Mouse (Mus musculus) forebrain, embryonic 14.5 days (tissue): ENCODE data around the gene Lmntd1. TPM values are rescaled to one million over a fixed set of nuclear protein-coding genes. Genes with fewer than 3 reads are reported as not detected.

Experiments used
- ATAC-seq: fragments of 200-750 bp; cut with Nextera tagmentation; 2 replicates; pipeline ENCODE4 v1.8.0; 2017; ENCODE audit warnings: mild to moderate bottlenecking, moderate library complexity
- DNase-seq: peaks from one replicate; pipeline ENCODE4 v3.0.0-alpha.2; 2015; ENCODE audit warnings: low spot score
- H3K27ac ChIP-seq: fragments of 300-500 bp; sonication (generic); 2 replicates; pipeline ENCODE4 v1.5.1; 2014; ENCODE audit warnings: low read depth, mild to moderate bottlenecking, control low read depth, low read length, moderate library complexity
- H3K27me3 ChIP-seq: fragments of 300-500 bp; sonication (generic); replicated peaks from 2 replicates; pipeline ENCODE4 v1.6.1; 2014; ENCODE audit warnings: low read length, control low read depth, mixed read lengths; ENCODE audit not compliant: control insufficient read depth, insufficient read depth
- H3K36me3 ChIP-seq: fragments of 300-500 bp; sonication (generic); 2 replicates; pipeline ENCODE4 v1.6.1; 2014; ENCODE audit warnings: low read length, control low read depth; ENCODE audit not compliant: control insufficient read depth, insufficient read depth
- H3K4me1 ChIP-seq: fragments of 300-500 bp; sonication (generic); 2 replicates; pipeline ENCODE4 v1.6.1; 2014; ENCODE audit warnings: antibody characterized with exemption, low read length, control low read depth; ENCODE audit not compliant: control insufficient read depth, insufficient read depth
- H3K4me2 ChIP-seq: fragments of 300-500 bp; sonication (generic); 2 replicates; pipeline ENCODE4 v1.6.1; 2014; ENCODE audit warnings: mild to moderate bottlenecking, control low read depth, low read length
- H3K4me3 ChIP-seq: fragments of 300-500 bp; sonication (generic); 2 replicates; pipeline ENCODE4 v1.5.1; 2014; ENCODE audit warnings: low read depth, low read length, control low read depth
- H3K9ac ChIP-seq: fragments of 300-500 bp; sonication (generic); 2 replicates; pipeline ENCODE4 v1.6.1; 2014; ENCODE audit warnings: mild to moderate bottlenecking, low read length, control low read depth, moderate library complexity
- H3K9me3 ChIP-seq: fragments of 300-500 bp; sonication (generic); replicated peaks from 2 replicates; pipeline ENCODE4 v1.6.1; 2016; ENCODE audit warnings: low read length, control low read depth, mixed read lengths; ENCODE audit not compliant: control insufficient read depth
- WGBS: fragments of 180-500 bp; shearing (Covaris S2); extraction: QIAGEN DNeasy Blood & Tissue Kit; methylation state at CpG from one replicate; pipeline ENCODE4 v1.1.7; 2014; 5-methylcytosine and 5-hydroxymethylcytosine counted together
- polyA plus RNA-seq: library from polyadenylated mRNA; unstranded; fragments of >200 nt; fragmentation: Nextera tagmentation; extraction: Ambion mirVana; gene quantifications from 2 replicates; pipeline ENCODE4 v1.2.1, GENCODE M21; 2014

Gene Lmntd1
- polyA plus RNA-seq, 1 experiment from 2014 or later: 0.93 TPM

DNA sequence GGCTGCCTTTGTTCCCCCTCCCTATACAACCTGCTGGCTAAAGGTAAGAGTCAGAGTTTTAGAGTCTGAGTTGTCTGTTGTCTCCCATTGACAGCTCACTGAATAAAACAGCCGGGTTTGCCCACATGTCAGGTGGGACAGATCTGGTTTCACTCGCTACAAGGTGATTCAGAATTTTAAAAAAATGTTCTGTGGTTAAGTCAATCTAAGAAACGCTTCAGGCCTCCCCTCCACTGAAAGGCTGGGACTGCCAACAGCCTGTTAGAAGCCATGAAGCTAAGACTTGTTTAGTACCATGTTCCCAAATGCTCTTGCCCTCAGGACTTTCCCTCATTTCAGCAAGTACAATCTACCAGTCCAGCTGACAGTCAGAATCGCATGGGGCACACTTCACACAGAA lies 244.8 kb downstream of the Lmntd1 start:
- no peak for ATAC-seq
- Histone ChIP-seq H3K27ac (no peak overlapping the region), H3K36me3 (no peaks in the 10 kb centered on the region), H3K9ac (no peak overlapping the region), H3K9me3 (no peaks in the 10 kb centered on the region), H3K4me2 (no peak overlapping the region), H3K4me3 (no peak overlapping the region), H3K27me3 (no peaks in the 10 kb centered on the region), H3K4me1 (no peaks in the 10 kb centered on the region)
- 77% methylated on average over 4 of the region's 4 CpGs for WGBS
- DNase-seq: no peak

DNA sequence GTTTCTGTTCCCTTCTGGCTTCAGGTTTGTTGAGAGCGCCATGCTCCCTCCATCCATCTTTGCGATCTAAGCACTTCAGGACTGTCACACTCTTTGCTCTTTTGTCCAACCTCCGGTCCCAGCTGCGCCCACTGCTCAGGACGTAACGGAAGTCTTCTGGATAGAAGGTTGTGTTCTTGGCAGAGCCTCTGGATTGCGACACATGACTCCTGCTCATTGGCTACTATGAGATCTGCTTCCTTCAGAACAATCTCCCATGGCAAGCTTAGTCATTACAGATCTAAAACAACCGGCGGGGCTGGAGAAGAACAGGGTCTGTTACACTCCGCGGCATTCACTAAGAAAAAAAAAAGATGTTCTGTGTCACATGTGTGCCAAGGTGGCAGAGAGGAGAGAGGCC lies 247.6 kb downstream of the Lmntd1 start:
- Histone ChIP-seq H3K4me2 (no peak overlapping the region), H3K4me1 (no peaks in the 10 kb centered on the region), H3K9ac (no peak overlapping the region), H3K9me3 (no peaks in the 10 kb centered on the region), H3K27ac (no peak overlapping the region), H3K4me3 (no peak overlapping the region), H3K27me3 (no peaks in the 10 kb centered on the region), H3K36me3 (no peaks in the 10 kb centered on the region)
- no peak for ATAC-seq
- no peak for DNase-seq
- WGBS: 93% methylated on average over 11 of the region's 11 CpGs

DNA sequence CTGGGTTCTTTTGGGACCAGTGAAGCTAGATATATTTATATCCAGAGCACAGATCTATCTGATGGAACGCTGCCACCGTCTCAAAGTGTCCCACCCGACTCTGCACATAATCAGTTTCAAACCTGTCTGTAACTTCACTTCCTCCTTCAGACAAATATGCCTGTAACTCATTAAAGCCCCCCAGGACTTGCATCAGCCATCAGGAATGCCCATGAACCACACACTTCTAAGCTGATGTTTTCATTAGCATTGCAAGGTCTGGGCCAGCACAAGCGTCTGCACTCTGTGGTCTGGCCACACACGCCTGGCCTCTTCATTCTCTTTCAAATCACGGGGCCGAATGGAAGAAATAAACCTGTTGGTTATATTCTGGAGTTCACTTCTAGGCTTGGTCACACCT lies 250.4 kb downstream of the Lmntd1 start:
- Histone ChIP-seq H3K9me3 (no peaks in the 10 kb centered on the region), H3K4me1 (no peaks in the 10 kb centered on the region), H3K27ac (no peak overlapping the region), H3K27me3 (no peaks in the 10 kb centered on the region), H3K9ac (no peak overlapping the region), H3K36me3 (no peaks in the 10 kb centered on the region), H3K4me2 (no peak overlapping the region), H3K4me3 (no peak overlapping the region)
- WGBS: 89% methylated on average over 7 of the region's 7 CpGs
- DNase-seq (no peak), ATAC-seq (no peak)

DNA sequence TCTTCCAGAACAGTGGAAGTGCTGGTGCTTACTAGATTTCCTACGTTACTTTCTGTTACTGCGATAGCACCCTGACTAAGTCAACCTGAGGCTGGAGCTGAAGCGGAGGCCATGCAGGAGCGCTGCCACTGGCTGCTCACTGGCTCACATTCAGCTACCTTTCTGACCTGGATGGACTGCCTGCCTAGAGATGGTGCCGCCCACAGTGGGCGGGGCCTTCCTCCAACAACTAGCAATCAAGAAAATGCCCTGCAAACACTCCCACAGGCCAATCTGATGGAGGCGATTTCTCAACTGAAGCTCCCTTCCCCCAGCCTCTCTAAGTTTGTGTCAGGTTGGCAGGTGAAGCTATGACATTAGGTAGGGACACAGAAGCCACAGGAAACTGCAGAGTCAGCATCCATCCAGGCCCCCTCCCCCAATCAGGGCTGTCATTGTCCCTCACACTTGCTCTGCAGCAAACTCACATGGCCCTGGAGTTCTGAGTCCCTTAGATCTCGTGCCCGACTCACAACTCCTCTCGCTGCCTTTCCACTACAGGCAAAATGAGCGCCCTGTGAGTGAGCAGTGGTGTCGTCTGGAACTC lies 252.9 kb downstream of the Lmntd1 start:
- H3K9ac ChIP-seq: no peak overlapping the region
- no peaks in the 10 kb centered on the region for H3K9me3 ChIP-seq
- H3K36me3 ChIP-seq: no peaks in the 10 kb centered on the region
- H3K27ac ChIP-seq: no peak overlapping the region
- no peaks in the 10 kb centered on the region for H3K4me1 ChIP-seq
- ATAC-seq: no peak
- H3K27me3 ChIP-seq: no peaks in the 10 kb centered on the region
- no peak for DNase-seq
- H3K4me2 ChIP-seq: no peak overlapping the region
- no peak overlapping the region for H3K4me3 ChIP-seq
- 63% methylated on average over 12 of the region's 12 CpGs for WGBS

DNA sequence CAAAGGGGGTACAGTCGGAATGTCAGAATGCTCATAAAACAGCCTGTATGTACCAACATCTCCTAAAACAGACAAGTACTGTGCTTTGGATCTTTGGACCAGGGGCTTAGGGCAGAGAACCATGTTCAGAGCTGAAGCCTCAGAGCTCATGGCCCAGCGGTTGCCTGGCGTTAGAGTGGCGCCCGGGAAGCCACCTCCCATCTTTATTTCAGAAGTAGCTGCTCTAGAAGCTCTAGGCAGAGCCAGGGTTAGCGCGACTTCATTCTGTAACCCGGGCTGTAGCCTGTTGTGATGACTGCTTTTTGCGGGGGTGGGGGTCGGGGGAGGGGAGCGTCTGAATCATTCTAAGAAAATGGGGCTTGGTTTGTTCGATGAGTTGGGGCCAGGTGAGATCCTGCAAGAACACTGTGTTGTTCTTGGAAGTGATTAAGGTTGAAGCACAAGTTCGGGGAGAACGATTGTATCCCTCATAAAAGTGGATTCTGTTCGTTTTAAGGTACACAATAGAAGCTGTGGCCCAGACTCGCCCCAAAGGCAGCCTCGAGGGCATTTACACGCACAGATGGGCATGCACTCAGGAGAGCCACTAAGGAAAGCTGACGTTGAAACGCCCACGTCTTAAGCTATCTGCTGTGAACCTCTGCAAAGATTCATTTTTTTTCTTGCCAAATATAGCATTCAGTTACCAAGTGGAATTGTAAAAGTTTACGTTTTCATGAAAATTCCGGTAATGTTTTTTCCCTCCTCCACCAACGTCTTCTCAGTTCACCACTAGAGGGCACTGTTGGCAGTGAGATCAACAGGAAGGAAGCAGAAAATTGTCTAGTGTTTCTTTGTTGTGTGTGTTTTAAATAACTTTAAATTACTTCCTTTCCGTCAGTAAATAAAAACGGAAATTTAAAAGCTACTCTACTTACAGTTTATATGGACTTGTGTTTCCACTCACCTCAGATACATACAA lies 254.4 kb downstream of the Lmntd1 start:
- H3K9me3 ChIP-seq: no peaks in the 10 kb centered on the region; the same call in 1 of the 2 replicates
- WGBS: 36% methylated on average over 26 of the region's 26 CpGs
- peak; percentile 86 for DNase-seq
- no peak overlapping the region for H3K9ac ChIP-seq
- H3K27ac ChIP-seq: no peak overlapping the region
- H3K4me2 ChIP-seq: no peak overlapping the region
- no peaks in the 10 kb centered on the region for H3K4me1 ChIP-seq
- 0 out of 2 replicates have a peak, but pooled peaks have one; percentile 44 for ATAC-seq
- no peaks in the 10 kb centered on the region for H3K36me3 ChIP-seq
- no peaks in the 10 kb centered on the region for H3K27me3 ChIP-seq
- H3K4me3 ChIP-seq: no peak overlapping the region

DNA sequence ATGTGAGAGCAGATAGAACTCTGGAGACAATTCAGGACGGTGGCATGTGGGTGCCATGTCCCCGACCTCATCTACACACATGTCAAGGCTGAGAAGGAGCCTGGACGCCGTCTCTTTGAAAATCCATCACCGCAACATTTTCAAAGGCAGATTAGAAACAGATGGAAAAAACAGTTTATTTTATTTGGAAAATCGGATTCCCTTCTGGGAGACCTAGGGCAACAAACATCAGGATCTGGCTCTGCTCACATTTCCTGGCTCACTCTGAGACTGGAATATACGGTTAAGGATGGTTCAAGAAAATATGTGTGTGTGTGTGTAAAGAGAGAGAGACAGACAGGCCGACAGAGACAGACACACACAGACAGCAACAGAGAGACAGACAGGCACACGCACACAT lies 256.1 kb downstream of the Lmntd1 start:
- H3K9me3 ChIP-seq: no peaks in the 10 kb centered on the region; the same call in 1 of the 2 replicates
- H3K27ac ChIP-seq: no peak overlapping the region
- H3K36me3 ChIP-seq: no peaks in the 10 kb centered on the region
- H3K4me2 ChIP-seq: no peak overlapping the region
- no peaks in the 10 kb centered on the region for H3K4me1 ChIP-seq
- WGBS: 79% methylated on average over 9 of the region's 9 CpGs
- H3K27me3 ChIP-seq: no peaks in the 10 kb centered on the region
- no peak overlapping the region for H3K4me3 ChIP-seq
- ATAC-seq: no peak
- no peak overlapping the region for H3K9ac ChIP-seq
- DNase-seq: no peak

DNA sequence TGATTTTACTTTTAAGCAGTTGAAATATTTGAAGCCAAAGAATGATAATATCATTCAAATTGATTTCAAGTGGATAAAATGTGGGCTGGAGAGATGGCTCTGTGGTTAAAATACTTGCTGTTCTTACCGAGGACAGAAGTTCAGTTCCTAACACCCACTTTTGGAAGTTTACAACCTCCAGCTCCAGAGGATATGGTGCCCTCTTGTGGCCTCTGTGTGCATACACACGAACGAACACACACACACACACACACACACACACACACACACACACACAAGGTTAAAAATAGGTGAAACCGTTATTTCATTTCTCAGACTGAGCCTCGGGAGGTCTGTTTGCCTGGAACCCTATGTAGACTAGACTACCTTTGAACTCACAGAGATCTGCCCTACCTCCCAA lies 260.3 kb downstream of the Lmntd1 start:
- Histone ChIP-seq H3K4me1 (no peaks in the 10 kb centered on the region), H3K4me3 (no peak overlapping the region), H3K27me3 (no peaks in the 10 kb centered on the region), H3K27ac (no peak overlapping the region), H3K9me3 (no peaks in the 10 kb centered on the region; the same call in 1 of the 2 replicates), H3K4me2 (no peak overlapping the region), H3K9ac (no peak overlapping the region), H3K36me3 (no peaks in the 10 kb centered on the region)
- ATAC-seq (no peak), DNase-seq (no peak)
- 93% methylated on average over 5 of the region's 5 CpGs for WGBS

DNA sequence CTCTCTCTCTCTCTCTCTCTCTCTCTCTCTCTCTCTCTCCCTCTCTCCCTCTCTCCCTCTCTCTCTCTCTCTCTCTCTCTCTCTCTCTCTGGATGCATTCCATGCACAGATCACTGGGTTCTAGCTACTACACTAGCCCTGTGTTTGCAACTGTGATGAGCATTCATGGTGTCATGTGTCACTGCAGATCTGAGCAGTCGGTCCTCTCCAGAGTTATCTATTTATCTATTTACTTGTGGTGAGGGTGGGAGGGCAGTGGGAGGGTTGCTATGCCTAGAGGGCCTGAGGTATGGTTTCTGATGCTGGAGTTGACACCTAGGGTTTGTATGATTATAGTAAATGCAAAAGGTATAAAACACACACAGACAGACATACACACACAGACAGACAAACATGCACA lies 261.4 kb downstream of the Lmntd1 start:
- Histone ChIP-seq H3K4me3 (no peak overlapping the region), H3K36me3 (no peaks in the 10 kb centered on the region), H3K27ac (no peak overlapping the region), H3K27me3 (no peaks in the 10 kb centered on the region), H3K4me2 (no peak overlapping the region), H3K9me3 (no peaks in the 10 kb centered on the region; the same call in 1 of the 2 replicates), H3K9ac (no peak overlapping the region), H3K4me1 (no peaks in the 10 kb centered on the region)
- WGBS: 36% methylated on average over 1 of the region's 1 CpGs
- ATAC-seq: no peak
- DNase-seq: no peak
